Mouse (Mus musculus) heart, embryonic 16.5 days (tissue): Measurements from ENCODE around the gene Cldn3. TPM values are rescaled to one million over a fixed set of nuclear protein-coding genes. Genes with fewer than 3 reads are reported as not detected.

Experiments
- ATAC-seq: fragments of 200-750 bp; cut with Nextera tagmentation; replicated peaks from 2 replicates; pipeline ENCODE4 v1.8.0; 2017; ENCODE audit warnings: moderate number of reproducible peaks; ENCODE audit not compliant: insufficient read depth, low FRiP score; ENCODE audit errors: extremely low read depth
- H3K27ac ChIP-seq: fragments of 300-500 bp; sonication (generic); 2 replicates; pipeline ENCODE4 v1.5.1; 2014; ENCODE audit warnings: mild to moderate bottlenecking, low read length, control low read depth, moderate library complexity
- H3K27me3 ChIP-seq: fragments of 300-500 bp; sonication (generic); 2 replicates; pipeline ENCODE4 v1.6.1; 2014; ENCODE audit warnings: low read length, mixed read lengths; ENCODE audit not compliant: control insufficient read depth, insufficient read depth
- H3K36me3 ChIP-seq: fragments of 300-500 bp; sonication (generic); 2 replicates; pipeline ENCODE4 v1.6.1; 2014; ENCODE audit not compliant: control insufficient read depth, insufficient read depth
- H3K4me1 ChIP-seq: fragments of 300-500 bp; sonication (generic); 2 replicates; pipeline ENCODE4 v1.6.1; 2014; ENCODE audit warnings: low read length, mixed read lengths; ENCODE audit not compliant: control insufficient read depth, insufficient read depth
- H3K4me2 ChIP-seq: fragments of 300-500 bp; sonication (generic); 2 replicates; pipeline ENCODE4 v1.6.1; 2014; ENCODE audit warnings: low read depth, mild to moderate bottlenecking, control low read depth, low read length
- H3K4me3 ChIP-seq: fragments of 300-500 bp; sonication (generic); 2 replicates; pipeline ENCODE4 v1.5.1; 2014; ENCODE audit warnings: mild to moderate bottlenecking, control low read depth, low read length
- H3K9ac ChIP-seq: fragments of 300-500 bp; sonication (generic); 2 replicates; pipeline ENCODE4 v1.6.1; 2014; ENCODE audit warnings: low read length, control low read depth
- H3K9me3 ChIP-seq: fragments of 300-500 bp; sonication (generic); replicated peaks from 2 replicates; pipeline ENCODE4 v1.6.1; 2016; ENCODE audit warnings: low read length; ENCODE audit not compliant: control insufficient read depth
- WGBS: fragments of 180-500 bp; shearing (Covaris S2); extraction: QIAGEN DNeasy Blood & Tissue Kit; methylation state at CpG from one replicate; pipeline ENCODE4 v1.1.7; 2014; 5-methylcytosine and 5-hydroxymethylcytosine counted together
- polyA plus RNA-seq: library from polyadenylated mRNA; unstranded; fragments of >200 nt; fragmentation: Nextera tagmentation; extraction: Ambion mirVana; gene quantifications from 2 replicates; pipeline ENCODE4 v1.2.1, GENCODE M21; 2015

Gene Cldn3
- polyA plus RNA-seq, 1 experiment from 2014 or later = 8.0 TPM

GRCm38 (mm10) chr5:135007802-135008571 is 22.0 kb downstream of the Cldn3 start:
- Histone ChIP-seq H3K9ac (peak overlapping the region; percentile 72), H3K4me2 (peak overlapping the region; percentile 64), H3K27me3 (no peaks in the 10 kb centered on the region), H3K4me3 (peak overlapping the region; percentile 75), H3K9me3 (no peaks in the 10 kb centered on the region), H3K36me3 (0 out of 2 replicates have a peak, but pooled peaks cover 3% of the 10 kb centered on the region), H3K4me1 (peaks cover 7% of the 10 kb centered on the region), H3K27ac (peak overlapping the region; percentile 98)
- no peak for ATAC-seq
- 30% methylated on average over 16 of the region's 16 CpGs for WGBS

DNA sequence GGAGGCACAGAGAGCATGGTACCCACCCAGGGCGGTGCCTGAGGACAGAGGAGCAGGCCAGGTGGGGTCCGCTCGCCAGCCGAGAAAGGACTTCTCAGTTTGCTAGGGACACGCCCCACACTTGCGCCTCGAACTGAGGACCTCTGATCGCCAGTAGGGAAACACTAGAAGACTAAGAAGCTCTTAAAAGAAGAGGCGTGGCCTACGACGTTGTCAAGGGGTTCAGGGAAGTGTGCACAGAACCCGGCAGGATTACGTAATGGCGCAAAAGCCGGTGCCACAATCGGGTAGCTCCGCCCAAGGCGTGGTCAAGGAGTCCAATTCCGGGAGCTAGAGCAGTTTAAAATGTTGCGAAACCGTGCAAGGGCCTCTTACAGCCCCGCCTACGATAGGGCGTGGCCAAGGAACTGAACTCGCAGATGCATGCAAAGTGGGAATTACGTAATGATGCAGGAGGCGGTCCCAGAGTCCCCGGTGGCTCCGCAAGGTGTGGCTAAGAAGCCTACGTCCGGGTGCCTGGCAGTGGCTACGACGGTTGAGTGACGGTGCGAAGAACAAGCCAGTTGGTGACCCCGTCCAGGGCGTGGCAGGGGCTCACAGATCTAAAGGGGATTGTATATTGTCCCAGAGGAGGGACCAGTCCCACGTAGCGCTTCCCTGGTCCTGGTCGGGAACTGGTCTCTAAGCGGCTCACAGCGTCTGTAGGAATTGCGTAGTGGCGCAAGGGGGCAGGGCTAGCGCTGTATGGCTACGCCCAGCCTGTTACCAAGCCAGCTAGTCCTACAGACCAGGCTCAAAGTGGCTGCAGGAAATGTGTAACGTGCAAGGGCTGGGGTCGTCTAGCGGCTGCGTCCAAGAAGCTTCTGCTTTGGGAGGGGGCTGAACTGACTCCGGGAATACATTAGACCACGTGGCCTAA is 22.9 kb downstream of the Cldn3 start, which contains the start of gene Abhd11:
Gene Abhd11 (plus strand): TSS at position 482 of the 919 bp plus-strand sequence.
- Histone ChIP-seq H3K27ac (peak within 1 kb of the TSS; percentile 98), H3K9ac (peak within 1 kb of the TSS; percentile 81), H3K27me3 (no peaks in the 10 kb centered on the region), H3K9me3 (no peaks in the 10 kb centered on the region), H3K36me3 (0 out of 2 replicates have a peak, but pooled peaks cover 3% of the 10 kb centered on the region), H3K4me3 (peak within 1 kb of the TSS; percentile 75), H3K4me1 (peaks cover 7% of the 10 kb centered on the region), H3K4me2 (peak within 1 kb of the TSS; percentile 64)
- under 1% methylated on average over 52 of the region's 52 CpGs for WGBS
- peak; percentile 87 for ATAC-seq

DNA sequence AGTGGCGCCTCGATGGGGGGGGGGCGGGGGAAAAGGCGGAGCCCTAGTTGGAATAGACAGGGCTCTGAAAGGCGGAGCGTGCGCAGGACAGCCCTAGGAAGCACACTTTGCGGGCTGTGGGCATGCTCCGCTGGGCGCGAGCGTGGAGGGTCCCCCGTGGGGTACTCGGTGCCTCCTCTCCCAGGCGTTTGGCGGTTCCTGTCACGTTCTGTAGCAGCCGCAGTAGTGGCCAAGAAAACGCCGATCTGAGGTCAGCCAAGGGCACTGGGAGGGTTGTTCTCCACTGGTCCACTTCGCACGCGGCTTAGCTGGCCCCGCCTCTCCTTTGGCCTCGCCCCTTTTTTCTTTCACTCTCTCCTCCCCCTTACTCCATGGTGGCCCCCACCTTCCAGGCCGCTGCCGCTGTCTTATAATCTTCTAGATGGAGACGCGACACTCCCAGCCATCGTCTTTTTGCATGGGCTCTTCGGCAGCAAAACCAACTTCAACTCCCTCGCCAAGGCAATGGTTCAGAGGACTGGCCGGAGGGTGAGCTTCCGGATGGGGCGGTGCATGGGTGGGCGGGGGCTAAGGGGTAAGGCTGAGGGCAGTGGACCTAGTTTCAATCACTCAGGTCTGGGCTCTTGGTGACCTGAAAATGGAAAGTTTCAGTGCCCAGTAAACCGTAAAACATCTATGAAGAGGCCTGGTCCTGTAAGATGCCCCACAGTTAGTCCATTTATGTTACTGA is 23.7 kb downstream of the Cldn3 start:
- Histone ChIP-seq H3K4me1 (peaks cover 7% of the 10 kb centered on the region), H3K9ac (peak overlapping the region; percentile 81), H3K27me3 (no peaks in the 10 kb centered on the region), H3K4me3 (peak overlapping the region; percentile 75), H3K9me3 (no peaks in the 10 kb centered on the region), H3K4me2 (peak overlapping the region; percentile 64), H3K36me3 (0 out of 2 replicates have a peak, but pooled peaks cover 3% of the 10 kb centered on the region), H3K27ac (peak overlapping the region; percentile 98)
- peak; percentile 73 for ATAC-seq
- 0% methylated on average over 37 of the region's 37 CpGs for WGBS

DNA sequence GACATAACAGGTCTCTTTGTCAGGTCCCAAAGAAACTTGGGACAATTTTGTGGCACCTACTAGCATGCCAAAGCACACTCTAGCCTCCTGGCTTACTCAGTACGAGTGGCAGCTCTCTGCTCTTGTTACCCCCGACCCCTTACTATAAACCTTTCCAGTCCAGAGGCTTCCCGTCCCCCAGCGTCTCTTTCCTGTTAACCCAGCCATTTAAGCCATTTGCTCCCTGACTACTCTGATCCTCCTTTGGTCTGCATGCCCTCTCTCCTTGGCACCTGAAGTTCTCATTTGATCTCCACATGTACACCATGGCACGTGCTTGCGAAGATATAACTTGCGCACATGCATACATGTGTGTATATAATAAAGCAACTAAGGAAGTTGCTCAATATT is 24.3 kb downstream of the Cldn3 start:
- ATAC-seq = no peak
- 60% methylated on average over 7 of the region's 7 CpGs for WGBS
- H3K4me3 ChIP-seq = peak overlapping the region; percentile 75

DNA sequence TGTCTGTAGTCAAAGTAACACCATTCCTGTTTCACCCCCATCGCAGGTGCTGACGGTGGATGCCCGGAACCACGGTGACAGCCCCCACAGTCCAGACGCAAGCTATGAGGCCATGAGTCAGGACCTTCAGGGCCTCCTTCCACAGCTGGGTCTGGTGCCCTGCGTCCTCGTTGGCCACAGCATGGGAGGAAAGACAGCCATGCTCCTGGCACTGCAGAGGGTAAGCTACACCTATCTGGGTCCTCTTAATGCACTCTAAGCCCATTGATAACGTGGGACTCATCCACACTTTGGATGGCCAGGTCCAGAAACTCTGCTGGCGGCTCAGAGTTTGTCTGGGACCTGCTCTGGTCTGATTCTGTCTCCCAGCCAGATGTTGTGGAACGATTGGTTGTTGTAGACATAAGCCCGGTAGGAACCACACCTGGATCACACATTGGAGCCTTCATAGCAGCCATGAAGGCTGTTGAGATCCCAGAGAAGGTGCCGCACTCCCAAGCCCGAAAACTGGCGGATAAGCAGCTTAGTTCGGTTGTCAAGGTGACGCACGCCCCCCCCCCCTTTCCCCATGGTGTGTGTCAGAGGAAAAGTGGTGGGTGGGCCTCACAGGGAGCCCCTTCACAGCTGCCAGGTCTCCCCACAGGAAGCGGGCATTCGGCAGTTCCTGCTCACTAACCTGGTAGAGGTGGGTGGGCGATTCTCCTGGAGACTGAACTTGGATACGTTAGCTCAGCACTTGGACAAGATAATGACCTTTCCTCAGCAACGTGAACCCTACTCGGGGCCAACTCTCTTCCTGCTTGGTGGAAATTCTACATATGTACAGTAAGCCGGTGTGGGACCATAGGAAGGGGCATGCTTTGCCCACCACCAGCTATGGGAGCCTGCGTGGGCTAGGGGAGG is 25.1 kb downstream of the Cldn3 start:
- H3K4me3 ChIP-seq = no peak overlapping the region
- H3K4me1 ChIP-seq = peaks cover 7% of the 10 kb centered on the region
- H3K36me3 ChIP-seq = 0 out of 2 replicates have a peak, but pooled peaks cover 3% of the 10 kb centered on the region
- H3K27ac ChIP-seq = no peak overlapping the region
- no peaks in the 10 kb centered on the region for H3K9me3 ChIP-seq
- ATAC-seq = no peak
- no peak overlapping the region; the same call in 1 of the 2 replicates for H3K4me2 ChIP-seq
- no peak overlapping the region for H3K9ac ChIP-seq
- WGBS = 84% methylated on average over 25 of the region's 25 CpGs
- H3K27me3 ChIP-seq = no peaks in the 10 kb centered on the region

More for the DNA sequence above, 24.3 kb downstream of the Cldn3 start:
- Histone ChIP-seq H3K4me2 (peak overlapping the region; percentile 64), H3K9ac (peak overlapping the region; percentile 81), H3K27me3 (no peaks in the 10 kb centered on the region), H3K4me1 (peaks cover 7% of the 10 kb centered on the region), H3K27ac (peak overlapping the region; percentile 98), H3K9me3 (no peaks in the 10 kb centered on the region), H3K36me3 (0 out of 2 replicates have a peak, but pooled peaks cover 3% of the 10 kb centered on the region)

DNA sequence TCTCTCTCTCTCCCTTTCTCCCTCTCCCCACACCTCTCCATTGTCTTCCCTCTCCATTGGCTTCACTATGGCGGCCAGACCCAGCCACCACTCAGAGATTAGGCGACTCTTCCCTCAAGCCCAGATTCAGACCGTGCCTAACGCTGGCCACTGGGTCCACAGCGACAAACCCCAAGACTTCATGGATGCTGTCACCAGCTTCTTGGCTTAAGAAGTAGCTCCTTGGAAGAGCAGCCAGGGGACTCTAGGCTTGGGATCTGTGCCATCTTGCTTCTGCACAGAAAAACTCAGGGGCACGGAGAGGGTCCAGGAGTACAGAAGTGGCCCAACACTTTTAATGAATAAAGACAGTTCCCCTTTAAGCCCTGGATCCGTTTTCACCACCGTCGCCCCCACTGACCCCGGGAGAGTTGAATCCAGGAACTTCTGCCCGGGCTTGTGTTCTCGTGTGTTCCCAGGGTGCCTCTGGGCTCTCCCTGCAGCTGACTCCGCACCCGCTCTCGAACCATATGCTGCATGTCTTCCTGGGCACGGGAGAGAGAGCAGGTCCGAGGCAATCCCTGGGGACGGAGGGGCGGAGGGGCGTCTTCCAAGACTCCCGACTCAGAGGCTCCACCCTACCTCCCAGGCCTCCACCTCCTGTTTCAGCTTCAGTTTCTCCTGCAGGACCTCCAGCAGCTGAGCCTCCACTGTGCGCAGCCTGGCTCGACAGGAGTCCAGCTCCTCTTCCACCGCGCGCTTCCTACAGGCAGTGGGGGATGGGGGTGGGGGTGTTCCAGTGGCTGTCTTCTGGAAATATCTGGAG is 26.0 kb downstream of the Cldn3 start:
- no peaks in the 10 kb centered on the region for H3K27me3 ChIP-seq
- peaks cover 7% of the 10 kb centered on the region for H3K4me1 ChIP-seq
- H3K36me3 ChIP-seq = 0 out of 2 replicates have a peak, but pooled peaks cover 3% of the 10 kb centered on the region
- no peak overlapping the region for H3K9ac ChIP-seq
- no peaks in the 10 kb centered on the region for H3K9me3 ChIP-seq
- no peak for ATAC-seq
- H3K27ac ChIP-seq = no peak overlapping the region
- H3K4me3 ChIP-seq = peak overlapping the region; percentile 11; the same call in 1 of the 2 replicates
- H3K4me2 ChIP-seq = peak overlapping the region; percentile 26; the same call in 1 of the 2 replicates
- WGBS = 35% methylated on average over 26 of the region's 26 CpGs

- no peak overlapping the region for H3K27ac ChIP-seq
- no peaks in the 10 kb centered on the region for H3K27me3 ChIP-seq
- H3K4me1 ChIP-seq = peaks cover 7% of the 10 kb centered on the region
- no peaks in the 10 kb centered on the region for H3K9me3 ChIP-seq
- peak overlapping the region; percentile 26; the same call in 1 of the 2 replicates for H3K4me2 ChIP-seq
- H3K9ac ChIP-seq = no peak overlapping the region
- 11% methylated on average over 16 of the region's 16 CpGs for WGBS
- 0 out of 2 replicates have a peak, but pooled peaks cover 3% of the 10 kb centered on the region for H3K36me3 ChIP-seq
- H3K4me3 ChIP-seq = peak overlapping the region; percentile 11; the same call in 1 of the 2 replicates
- ATAC-seq = no peak
Measured at GRCm38 (mm10) chr5:135012671-135013441, 26.8 kb downstream of the Cldn3 start.
